Mouse (Mus musculus) midbrain, embryonic 16.5 days (tissue): ENCODE results near the gene Gm15446. TPM values are rescaled to one million over a fixed set of nuclear protein-coding genes. Genes with fewer than 3 reads are reported as not detected.
"Not testable (repeated sequence)": the region's sequence is repeated elsewhere in the genome, so short reads cannot be mapped to it uniquely, and the experiment has no call there.

Source experiments
- ATAC-seq: fragments of 200-750 bp; cut with Nextera tagmentation; 2 replicates; pipeline ENCODE4 v1.8.0; 2017; ENCODE audit warnings: moderate TSS enrichment
- H3K27ac ChIP-seq: fragments of 300-500 bp; sonication (generic); 2 replicates; pipeline ENCODE4 v1.5.1; 2014; ENCODE audit warnings: mild to moderate bottlenecking, low read length, mixed read lengths
- H3K27me3 ChIP-seq: fragments of 300-500 bp; sonication (generic); 2 replicates; pipeline ENCODE4 v1.6.1; 2014; ENCODE audit warnings: low read depth, low read length, mixed read lengths; ENCODE audit not compliant: control insufficient read depth, insufficient read depth
- H3K36me3 ChIP-seq: fragments of 300-500 bp; sonication (generic); 2 replicates; pipeline ENCODE4 v1.6.1; 2014; ENCODE audit warnings: mild to moderate bottlenecking, low read length, moderate library complexity, mixed read lengths; ENCODE audit not compliant: control insufficient read depth, insufficient read depth
- H3K4me1 ChIP-seq: fragments of 300-500 bp; sonication (generic); 2 replicates; pipeline ENCODE4 v1.6.1; 2014; ENCODE audit warnings: mild to moderate bottlenecking, low read length, mixed read lengths; ENCODE audit not compliant: control insufficient read depth, insufficient read depth
- H3K4me2 ChIP-seq: fragments of 300-500 bp; sonication (generic); 2 replicates; pipeline ENCODE4 v1.6.1; 2014; ENCODE audit warnings: mild to moderate bottlenecking, low read length, mixed read lengths
- H3K4me3 ChIP-seq: fragments of 300-500 bp; sonication (generic); 2 replicates; pipeline ENCODE4 v1.5.1; 2014; ENCODE audit warnings: low read depth, mild to moderate bottlenecking, low read length, moderate library complexity, mixed read lengths
- H3K9ac ChIP-seq: fragments of 300-500 bp; sonication (generic); 2 replicates; pipeline ENCODE4 v1.6.1; 2014; ENCODE audit warnings: low read depth, low read length, mixed read lengths
- H3K9me3 ChIP-seq: fragments of 300-500 bp; sonication (generic); replicated peaks from 2 replicates; pipeline ENCODE4 v1.6.1; 2014; ENCODE audit warnings: mild to moderate bottlenecking, low read length, mixed read lengths; ENCODE audit not compliant: control insufficient read depth, poor library complexity, severe bottlenecking
- WGBS: fragments of 180-500 bp; shearing (Covaris S2); extraction: QIAGEN DNeasy Blood & Tissue Kit; methylation state at CpG from one replicate; pipeline ENCODE4 v1.1.7; 2014; 5-methylcytosine and 5-hydroxymethylcytosine counted together
- polyA plus RNA-seq: library from polyadenylated mRNA; unstranded; fragments of >200 nt; fragmentation: Nextera tagmentation; extraction: Ambion mirVana; gene quantifications from 2 replicates; pipeline ENCODE4 v1.2.1, GENCODE M21; 2015

The Gm15446 gene
- polyA plus RNA-seq, result 0.28 and 0.44 TPM in 2 replicates

- H3K9me3 ChIP-seq, H3K27ac ChIP-seq, H3K36me3 ChIP-seq, H3K27me3 ChIP-seq, H3K4me1 ChIP-seq: not testable (repeated sequence)
- under 1% methylated on average over 22 of the region's 22 CpGs for WGBS
- Histone ChIP-seq H3K4me3 (peak within 1 kb of the TSS; percentile 54), H3K4me2 (peak within 1 kb of the TSS; percentile 59), H3K9ac (peak within 1 kb of the TSS; percentile 60)
- ATAC-seq, result peak; percentile 99
Measured at GRCm38 (mm10) chr5:109923261-109924071, at the start of gene Gm15446. Gm15446 (plus strand) TSS chr5:109923400.

- Histone ChIP-seq H3K4me3 (peak overlapping the region; percentile 54), H3K4me2 (peak overlapping the region; percentile 59), H3K9ac (peak overlapping the region; percentile 60)
- H3K27ac ChIP-seq, ATAC-seq, H3K36me3 ChIP-seq, H3K4me1 ChIP-seq, H3K27me3 ChIP-seq, H3K9me3 ChIP-seq: not testable (repeated sequence)
- 10% methylated on average over 2 of the region's 2 CpGs for WGBS
Measured at GRCm38 (mm10) chr5:109924129-109924528, 929 bp downstream of the Gm15446 start.

GRCm38 (mm10) chr5:109924936-109925335 lies 1.7 kb downstream of the Gm15446 start:
- Histone ChIP-seq H3K9me3 (no peaks in the 10 kb centered on the region), H3K4me3 (no peak overlapping the region), H3K9ac (no peak overlapping the region), H3K4me1 (peaks cover 10% of the 10 kb centered on the region), H3K4me2 (no peak overlapping the region), H3K27me3 (no peaks in the 10 kb centered on the region), H3K36me3 (0 out of 2 replicates have a peak, but pooled peaks cover 2% of the 10 kb centered on the region), H3K27ac (no peak overlapping the region)
- no peak for ATAC-seq

GRCm38 (mm10) chr5:109950281-109950680 lies 27.1 kb downstream of the Gm15446 start:
- WGBS, result no CpG with 5 or more reads among the region's 1 CpGs
- no peak overlapping the region for H3K4me3 ChIP-seq
- H3K27me3 ChIP-seq, result no peaks in the 10 kb centered on the region
- no peak for ATAC-seq
- H3K4me2 ChIP-seq, result no peak overlapping the region
- no peak overlapping the region for H3K9ac ChIP-seq
- no peaks in the 10 kb centered on the region for H3K9me3 ChIP-seq
- H3K4me1 ChIP-seq, result no peaks in the 10 kb centered on the region
- H3K36me3 ChIP-seq, result no peaks in the 10 kb centered on the region
- no peak overlapping the region for H3K27ac ChIP-seq

- H3K4me2 ChIP-seq, H3K27ac ChIP-seq, H3K9me3 ChIP-seq, H3K36me3 ChIP-seq, H3K4me3 ChIP-seq, H3K27me3 ChIP-seq, H3K9ac ChIP-seq, H3K4me1 ChIP-seq, ATAC-seq: not testable (repeated sequence)
- no CpG with 5 or more reads among the region's 2 CpGs for WGBS
Measured at GRCm38 (mm10) chr5:109980743-109981142, 57.5 kb downstream of the Gm15446 start.

Other genes starting within 250 kb of the Gm15446 start
- gene 5430403G16Rik, start 232.4 kb upstream of the Gm15446 start, polyA plus RNA-seq, result 1.8 and 2.0 TPM in 2 replicates
- 4.0 and 4.9 TPM in 2 replicates for gene 4930522L14Rik, start 171.5 kb upstream of the Gm15446 start, polyA plus RNA-seq
- 22.9 and 25.1 TPM in 2 replicates for gene Zfp932, start 73.1 kb downstream of the Gm15446 start, polyA plus RNA-seq
- gene Gm17655, start 149.1 kb downstream of the Gm15446 start, polyA plus RNA-seq, result 4.7 and 8.9 TPM in 2 replicates
- gene Gm35315, start 171.0 kb downstream of the Gm15446 start, polyA plus RNA-seq, result 0.88 and 1.0 TPM in 2 replicates
- gene Plcxd1, start 176.6 kb downstream of the Gm15446 start, polyA plus RNA-seq, result 8.0 and 9.2 TPM in 2 replicates
- gene Gtpbp6, start 184.8 kb downstream of the Gm15446 start, polyA plus RNA-seq, result 61.5 and 69.2 TPM in 2 replicates
- 15.3 and 17.6 TPM in 2 replicates for gene Zfp605, start 186.7 kb downstream of the Gm15446 start, polyA plus RNA-seq
- 81.7 and 86.8 TPM in 2 replicates for gene Chfr, start 212.4 kb downstream of the Gm15446 start, polyA plus RNA-seq